Mouse (Mus musculus) small intestine, adult 2 months (tissue): ENCODE results near the gene Serp2.

Experiments
- CTCF ChIP-seq: fragments of 200-500 bp; IDR thresholded peaks from 2 replicates; pipeline ENCODE4 v1.5.1; 2012; ENCODE audit warnings: low read depth, mild to moderate bottlenecking, control low read depth, inconsistent platforms, low read length, moderate library complexity, mixed read lengths; ENCODE audit not compliant: insufficient replicate concordance, insufficient read length; ENCODE audit errors: extremely low read depth
- POLR2A ChIP-seq: fragments of 200-500 bp; IDR thresholded peaks from 2 replicates; pipeline ENCODE4 v1.6.1; 2012; ENCODE audit warnings: low read depth, mild to moderate bottlenecking, control low read depth, inconsistent platforms, low read length, moderate library complexity

- no peak for TF ChIP-seq POLR2A
- TF ChIP-seq CTCF, result no peak
These were observed 9.5 kb upstream of the Serp2 start for GRCm38 (mm10) chr14:76566193-76566592.
